Mouse (Mus musculus) MEL-GATA-1-ER (cell line): Measurements from ENCODE around the gene Zkscan8.
"Not testable (repeated sequence)": the region's sequence is repeated elsewhere in the genome, so short reads cannot be mapped to it uniquely, and the experiment has no call there.

Experiments used
- DNase-seq: peaks from one replicate; pipeline ENCODE4 v3.0.0-alpha.2; 2012; ENCODE audit warnings: low read depth; ENCODE audit errors: extremely low read depth

The Zkscan8 gene

DNA sequence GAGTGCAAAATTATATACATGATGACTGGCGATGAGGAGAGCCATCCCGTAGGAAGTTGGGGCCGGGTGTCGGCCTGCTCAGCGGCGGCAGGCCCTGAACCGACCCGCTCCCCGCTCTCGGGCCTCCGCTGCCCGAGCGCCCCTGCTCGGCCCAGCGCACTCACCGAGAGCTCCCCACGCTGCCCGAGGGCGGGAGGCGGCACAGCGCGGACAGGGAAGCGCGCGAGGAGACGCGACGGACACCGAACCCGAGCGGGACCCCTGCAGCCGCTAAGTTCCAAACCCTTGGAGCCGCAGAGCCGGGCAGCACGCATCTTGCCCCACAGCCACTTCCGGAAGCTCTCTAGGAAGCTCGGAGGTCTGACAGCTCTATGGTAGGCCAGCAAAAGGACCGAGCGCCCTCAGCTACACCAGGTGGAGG, at the start of gene Zkscan8:
Gene Zkscan8 (minus strand): TSS at position 340 of the 421 bp plus-strand sequence.
- peak; percentile 72 for DNase-seq

DNA sequence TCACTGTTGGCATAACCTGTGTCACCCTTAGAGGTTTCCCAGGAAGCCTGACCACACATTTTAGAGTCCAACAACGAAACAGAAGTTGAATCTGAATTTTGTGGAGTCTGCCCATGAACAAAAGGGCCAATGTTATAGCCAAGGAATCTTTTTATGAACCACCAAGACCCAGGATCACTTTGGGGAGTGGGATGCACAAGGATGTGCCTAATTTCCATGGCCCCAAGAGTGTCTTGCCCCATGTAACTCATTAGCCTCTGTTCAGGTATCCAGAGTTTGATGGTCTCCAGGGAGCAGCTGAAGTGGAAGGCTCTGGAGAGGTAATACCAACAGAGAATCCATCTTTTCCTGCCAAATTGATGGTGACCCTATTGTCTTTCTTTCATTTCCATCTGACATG, 28.9 kb upstream of the Zkscan8 start, which contains the start of gene Olfr1535:
Gene Olfr1535 (minus strand): TSS at position 101 of the 400 bp plus-strand sequence.
- DNase-seq: no peak

DNA sequence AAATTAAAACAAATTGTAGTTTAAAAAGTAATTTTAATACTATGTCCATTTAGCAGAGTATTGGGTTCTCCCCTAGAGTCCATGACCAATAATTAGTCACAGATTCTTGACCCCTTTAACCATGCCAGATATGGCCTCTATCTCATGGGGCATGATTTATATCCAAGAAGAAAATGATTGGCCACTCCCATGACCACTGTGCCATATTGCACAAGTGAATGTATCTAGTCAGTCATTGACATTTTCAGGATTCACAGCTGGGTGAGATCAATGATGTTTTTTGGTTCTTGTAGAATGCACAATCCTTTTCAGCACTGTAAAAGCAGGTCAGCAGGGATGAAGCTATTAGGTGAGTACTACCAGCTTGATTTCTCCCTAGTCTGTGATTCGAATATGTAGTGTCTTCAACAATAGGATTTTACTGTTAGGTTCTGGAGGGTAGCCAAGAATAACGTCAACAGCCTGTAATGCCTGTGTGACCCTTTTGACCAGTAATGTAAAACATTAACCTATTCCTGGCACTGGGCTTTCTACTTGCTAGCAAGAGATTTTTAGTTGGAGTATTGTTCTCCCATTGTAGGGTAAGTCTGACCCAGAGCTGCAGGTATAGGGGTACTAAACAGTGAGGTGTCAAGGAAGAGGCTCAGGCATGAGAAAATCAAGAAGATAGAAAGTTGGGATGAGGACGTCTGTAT, 19.6 kb upstream of the Zkscan8 start:
- no peak for DNase-seq

DNA sequence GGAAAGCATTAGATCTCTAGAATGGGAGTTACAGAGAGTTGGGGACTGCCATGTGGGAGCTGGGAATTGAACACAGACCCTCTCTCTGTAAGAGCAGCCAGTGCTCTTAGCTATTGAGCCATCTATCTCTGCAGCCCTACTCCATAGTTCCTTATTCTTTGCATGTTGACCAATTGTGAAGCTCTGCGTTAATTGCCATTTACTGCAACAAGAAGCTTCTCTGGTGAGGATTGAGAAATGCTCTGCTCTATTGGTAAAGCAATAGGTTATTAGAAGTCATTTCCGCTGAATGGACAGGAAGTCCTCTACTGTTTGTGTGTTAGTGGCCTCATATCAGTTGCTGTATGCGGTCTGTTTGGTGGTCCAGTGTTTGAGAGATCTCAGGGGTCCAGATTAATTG, 18.6 kb upstream of the Zkscan8 start:
- DNase-seq: no peak

DNA sequence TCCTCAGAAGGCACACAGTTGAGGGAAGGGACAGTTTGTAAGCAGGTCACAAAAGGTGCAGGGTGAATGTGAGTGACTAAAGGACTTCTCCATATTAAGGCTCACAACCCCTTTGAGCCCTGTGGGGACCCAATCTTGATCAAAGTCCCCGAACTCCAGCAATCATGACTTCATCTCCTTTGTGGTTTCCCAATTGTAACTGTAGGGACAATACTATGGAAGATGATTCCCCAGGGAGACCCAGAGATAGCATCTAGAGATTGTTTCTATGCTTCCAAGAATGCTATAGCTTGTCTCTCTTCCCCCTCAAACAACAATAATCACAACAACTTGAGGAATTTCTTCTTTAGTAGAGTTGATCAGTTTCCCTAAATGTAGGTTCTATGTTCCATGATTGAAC, 11.8 kb upstream of the Zkscan8 start, which contains the start of gene Olfr1366:
Gene Olfr1366 (minus strand): TSS at position 101 of the 400 bp plus-strand sequence.
- DNase-seq: no peak

DNA sequence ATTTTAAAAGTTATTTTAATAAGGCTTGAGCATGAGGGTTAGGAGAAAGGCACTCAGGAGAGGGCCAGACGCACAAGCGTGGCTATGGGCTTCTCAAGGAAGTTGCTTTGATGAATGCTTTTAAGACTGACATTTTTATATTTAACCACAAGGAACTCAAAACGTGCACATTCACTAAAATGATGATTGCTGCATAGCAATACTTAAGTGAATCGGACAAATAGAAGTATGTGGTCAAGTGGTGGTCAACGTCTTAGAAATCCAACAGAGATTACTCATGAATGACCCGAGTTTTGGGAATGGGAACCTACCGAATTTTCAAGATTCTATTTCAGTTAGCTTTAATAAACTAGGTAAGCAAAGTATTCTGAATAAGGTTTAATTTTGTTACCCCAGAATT, 784 bp downstream of the Zkscan8 start:
- DNase-seq: peak; percentile 11

DNA sequence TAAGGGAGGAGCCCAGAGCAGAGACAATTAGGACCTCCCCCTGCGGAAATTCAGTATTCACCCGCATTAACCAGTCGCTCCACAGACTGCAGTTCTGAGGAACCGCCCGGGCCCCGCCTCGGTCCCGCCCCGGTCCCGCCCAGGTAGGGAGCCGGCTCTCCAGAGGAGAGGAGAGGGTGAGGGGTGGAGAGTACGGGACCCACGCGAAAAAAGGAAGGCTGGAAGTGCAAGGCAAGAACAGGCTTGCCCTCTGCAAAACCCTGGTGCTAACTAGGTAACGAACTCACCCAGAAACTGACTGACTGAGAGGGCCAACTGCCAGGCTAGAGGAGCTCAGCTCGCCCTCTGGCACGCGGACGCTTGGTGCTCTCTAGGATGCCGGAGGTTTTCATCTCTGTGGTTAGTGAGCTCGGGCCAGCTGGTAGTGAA, 24.7 kb downstream of the Zkscan8 start:
- DNase-seq: peak; percentile 81

DNA sequence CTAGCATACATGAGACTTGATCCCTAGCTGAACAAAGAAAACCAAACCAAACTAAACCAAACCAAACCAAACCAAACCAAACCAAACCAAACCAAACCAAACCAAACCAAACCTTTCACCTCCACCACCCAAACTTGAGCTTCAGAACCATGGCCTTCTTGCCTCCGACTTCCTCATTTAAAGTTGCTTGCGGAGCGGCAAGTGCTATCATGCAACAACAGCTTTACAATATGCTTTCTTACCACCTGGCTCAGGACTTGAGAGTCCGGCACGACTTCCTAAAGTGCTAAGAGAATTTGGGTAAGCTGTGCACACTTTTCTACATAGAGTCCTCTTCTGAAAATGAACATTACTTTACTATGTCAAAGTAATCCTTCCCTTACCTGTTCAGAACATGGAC, 28.6 kb downstream of the Zkscan8 start:
- DNase-seq: peak; percentile 52

DNA sequence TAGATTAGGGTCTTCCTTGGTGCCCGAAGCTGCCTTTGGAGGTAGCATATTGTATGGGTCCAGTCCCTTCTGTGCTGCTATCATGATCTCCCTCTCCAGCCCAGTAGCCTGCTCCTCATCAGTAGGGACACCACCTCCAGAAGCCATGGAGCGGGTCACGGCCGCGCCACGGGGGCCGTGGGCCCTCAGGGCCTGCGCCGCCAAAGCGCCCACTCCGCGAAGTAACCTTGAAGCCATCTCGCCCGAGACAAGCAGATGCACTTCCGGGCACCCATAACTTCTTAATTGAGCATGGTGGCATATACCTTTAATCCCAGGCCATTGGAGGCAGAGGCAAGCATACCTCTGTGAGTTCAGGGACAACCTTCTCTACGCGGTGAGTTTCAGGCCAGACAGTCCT, 29.7 kb downstream of the Zkscan8 start, which contains the start of gene Gm11273:
Gene Gm11273 (minus strand): TSS at position 237 of the 400 bp plus-strand sequence.
- not testable (repeated sequence) for DNase-seq

DNA sequence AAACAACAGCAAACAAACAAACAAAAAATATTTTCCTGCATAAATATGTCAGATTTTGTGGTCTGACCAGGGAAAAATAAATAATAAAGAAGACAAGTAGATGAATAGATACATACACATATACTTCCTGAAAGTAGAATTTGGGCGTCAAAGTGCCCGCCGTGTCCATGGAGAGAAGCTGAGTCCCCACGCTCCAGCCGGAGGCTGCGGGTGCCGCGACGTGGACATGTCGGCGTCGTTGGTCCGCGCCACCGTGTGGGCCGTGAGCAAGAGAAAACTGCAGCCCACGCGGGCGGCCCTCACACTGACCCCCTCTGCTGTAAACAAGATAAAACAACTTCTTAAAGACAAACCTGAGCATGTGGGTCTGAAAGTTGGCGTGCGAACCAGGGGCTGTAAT, 35.8 kb downstream of the Zkscan8 start, which contains the start of gene AK157302:
Gene AK157302 (plus strand): TSS at position 144 of the 400 bp plus-strand sequence.
- no peak for DNase-seq

DNA sequence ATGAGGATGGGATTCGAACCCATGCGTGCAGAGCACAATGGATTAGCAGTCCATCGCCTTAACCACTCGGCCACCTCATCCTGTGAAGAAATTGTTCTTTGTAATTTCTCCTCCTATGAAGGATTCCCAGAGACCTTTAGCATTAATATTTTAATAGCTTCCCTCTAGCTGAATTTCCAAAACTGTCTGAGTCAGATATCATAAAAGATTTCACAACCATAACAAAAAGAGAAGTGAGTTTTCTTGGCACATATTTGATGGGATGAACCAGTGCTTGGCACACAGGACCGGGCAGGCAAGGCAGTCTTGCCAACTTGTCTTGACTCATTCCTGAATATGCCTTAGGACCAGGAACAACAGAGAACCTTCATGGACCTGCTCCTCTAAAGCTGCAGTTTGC, 38.1 kb downstream of the Zkscan8 start:
- no peak for DNase-seq

DNA sequence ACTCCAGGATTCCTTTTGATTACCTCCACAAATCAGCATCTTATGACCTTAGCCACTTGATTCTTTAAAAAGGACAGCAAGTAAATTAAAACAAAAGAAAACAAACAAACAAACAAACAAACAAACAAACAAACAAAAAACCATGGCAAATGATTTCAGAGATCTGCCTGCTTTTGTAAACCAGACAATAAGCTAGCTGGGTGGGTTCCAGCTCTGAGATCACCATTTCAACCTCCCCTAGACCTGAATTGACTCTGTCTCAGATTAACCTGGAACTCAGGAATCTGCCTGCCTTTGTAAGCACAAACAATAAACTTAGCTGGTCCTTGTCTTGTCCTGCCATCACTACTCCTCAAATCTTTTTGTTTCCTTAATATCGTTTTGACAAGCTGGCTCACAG, 44.0 kb downstream of the Zkscan8 start:
- DNase-seq: no peak

DNA sequence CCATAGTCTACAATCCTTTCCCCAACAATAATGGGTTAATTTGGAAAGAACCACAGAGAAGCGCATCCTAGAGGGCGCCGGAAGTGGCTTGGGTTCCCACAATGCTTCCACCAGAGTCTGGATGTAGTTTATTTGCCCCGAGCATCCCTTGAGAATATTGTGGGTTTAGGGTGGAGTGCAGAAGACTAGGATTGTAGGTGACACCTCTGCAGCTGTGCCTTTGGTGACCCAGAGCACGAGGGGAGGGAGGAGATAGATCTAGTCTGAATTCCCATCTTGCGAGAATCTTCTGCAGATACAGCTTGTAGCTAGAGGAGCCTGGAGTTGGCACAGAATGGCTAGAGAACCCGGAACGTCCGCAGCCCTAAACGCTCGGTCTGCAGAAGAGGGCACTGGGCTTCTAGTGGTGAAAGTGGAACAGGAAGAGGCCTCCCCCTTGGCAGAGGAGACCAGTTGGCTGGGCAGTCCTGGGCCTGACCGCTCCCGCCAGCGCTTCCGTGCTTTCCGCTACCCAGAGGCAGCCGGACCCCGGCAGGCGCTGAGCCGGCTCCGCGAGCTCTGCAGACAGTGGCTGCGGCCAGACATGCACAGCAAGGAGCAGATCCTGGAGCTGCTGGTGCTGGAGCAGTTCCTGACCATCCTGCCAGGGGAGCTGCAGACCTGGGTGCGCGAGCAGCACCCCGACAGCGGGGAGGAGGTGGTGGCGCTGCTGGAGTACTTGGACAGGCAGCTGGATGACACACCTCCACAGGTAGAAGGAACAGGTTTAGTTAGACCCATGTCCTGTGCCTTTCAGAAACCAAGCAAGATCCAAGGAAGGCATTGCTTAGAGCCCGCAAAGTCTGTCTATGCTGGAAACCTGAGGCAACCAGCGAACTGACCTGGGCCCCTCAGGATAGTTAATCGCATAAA, 51.9 kb downstream of the Zkscan8 start, which contains the start of the genes Zkscan4 and Gm10065:
Gene Zkscan4 (plus strand): TSS at position 149 of the 912 bp plus-strand sequence.
Gene Gm10065 (minus strand): TSS at position 683 of the 912 bp plus-strand sequence.
- DNase-seq: not testable (repeated sequence)

DNA sequence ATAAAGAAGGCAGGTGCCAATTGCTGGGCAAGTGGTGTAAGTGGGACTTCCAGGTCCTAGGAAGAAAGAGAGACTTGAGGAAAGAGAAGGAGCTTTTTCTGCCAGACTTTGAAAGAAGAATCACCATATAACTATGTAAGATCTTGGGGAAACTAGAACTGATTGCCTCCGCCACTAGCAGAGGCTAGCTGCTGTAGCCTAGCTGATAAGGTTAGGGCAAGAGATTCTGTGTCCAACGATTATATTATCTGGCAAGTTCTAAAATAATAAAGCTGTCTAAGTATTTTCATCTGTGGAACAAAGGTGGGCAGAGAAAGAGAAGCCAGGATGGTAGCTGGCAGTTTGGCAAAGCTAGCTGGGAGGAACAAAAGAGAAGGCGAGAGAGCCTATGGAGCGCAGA, 58.5 kb downstream of the Zkscan8 start:
- peak; percentile 30 for DNase-seq

DNA sequence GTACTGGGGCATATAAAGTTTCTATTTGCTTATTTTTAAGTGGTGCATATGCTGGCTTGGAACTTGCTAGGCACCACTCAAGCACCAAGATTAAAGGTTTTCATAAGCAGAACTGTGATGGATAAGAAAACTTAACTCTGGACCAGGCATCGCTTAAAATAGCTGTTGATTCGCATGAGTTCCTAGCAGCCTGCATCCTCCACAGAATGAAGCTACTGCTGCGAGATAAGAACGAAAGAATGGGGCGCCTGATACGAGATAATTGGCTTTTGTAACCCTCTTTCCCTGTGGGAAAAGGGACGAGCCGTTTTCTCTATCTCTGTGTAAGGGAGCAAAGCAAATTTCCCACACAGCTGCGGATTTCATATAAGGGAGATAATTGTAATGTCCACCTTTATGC, 61.8 kb downstream of the Zkscan8 start:
- DNase-seq: peak; percentile 49

DNA sequence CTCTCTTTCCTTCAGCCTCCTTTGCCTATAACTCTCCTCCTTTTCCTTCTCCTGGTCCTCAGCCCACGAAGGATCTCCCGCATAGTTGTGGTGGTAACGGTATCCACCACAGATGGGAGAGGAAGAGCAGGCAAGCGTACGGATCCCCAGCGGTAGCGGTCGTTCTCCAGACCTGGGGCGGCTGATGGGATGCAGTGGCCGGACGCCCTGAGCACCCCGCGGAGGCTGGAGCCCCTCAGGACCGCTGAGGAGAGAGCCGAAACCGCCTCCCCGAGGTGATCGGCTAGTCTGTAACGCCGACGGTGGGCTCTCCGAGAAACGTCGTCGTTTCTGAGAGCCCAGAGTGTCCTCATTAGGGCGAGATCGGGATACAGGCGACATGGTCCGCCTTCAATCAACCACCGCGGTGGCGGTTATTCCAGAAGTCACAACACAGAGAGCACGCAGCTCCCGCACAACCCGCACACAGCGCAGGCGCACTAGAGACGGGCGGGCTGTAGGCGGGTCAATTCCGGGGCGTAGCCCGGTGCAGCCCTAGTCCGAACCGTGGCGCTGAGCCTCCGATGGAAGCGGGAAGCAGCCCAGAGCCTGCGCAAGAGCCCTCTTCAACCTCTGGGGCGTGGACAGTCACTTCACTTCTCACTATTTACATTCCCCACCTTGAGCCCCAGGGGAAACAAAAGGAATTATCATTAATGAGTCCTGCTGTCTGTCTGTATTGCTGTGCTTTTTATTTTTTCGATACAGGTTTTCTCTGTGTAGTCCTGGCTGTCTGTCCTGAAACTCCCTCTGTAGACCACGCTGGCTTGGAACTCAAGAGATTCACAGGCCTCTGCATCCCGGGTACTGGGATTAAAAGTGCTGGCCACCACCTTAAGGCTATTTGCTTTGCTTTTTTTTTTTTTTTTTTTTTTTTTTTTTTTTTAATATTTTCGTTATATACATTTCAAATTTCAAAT, 62.6 kb downstream of the Zkscan8 start, which contains the start of gene Nkapl:
Gene Nkapl (minus strand): TSS at position 449 of the 959 bp plus-strand sequence.
- DNase-seq: peak; percentile 66

DNA sequence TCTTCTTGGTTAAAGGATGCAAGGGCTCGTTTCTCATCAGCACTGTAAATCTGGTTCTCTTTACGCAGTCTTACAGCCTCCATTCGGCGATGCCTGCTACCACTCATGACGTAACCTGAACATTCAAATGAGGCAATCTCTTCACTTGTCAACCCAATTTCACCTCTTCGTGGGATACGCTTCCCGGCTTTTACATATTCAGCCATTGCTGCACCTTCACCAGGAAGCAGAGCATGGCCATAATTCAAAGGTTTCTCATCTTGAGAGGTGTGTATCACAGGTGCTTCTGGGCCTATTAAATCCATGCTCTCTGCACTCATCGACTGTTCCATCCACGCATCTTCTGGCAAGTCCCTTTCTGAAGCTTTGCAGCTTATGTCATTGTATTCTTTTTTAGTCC, 63.6 kb downstream of the Zkscan8 start:
- DNase-seq: no peak
